Mouse (Mus musculus) NIH3T3 (cell line): ENCODE measurements around the gene Fgr.
"Not testable (repeated sequence)": the region's sequence is repeated elsewhere in the genome, so short reads cannot be mapped to it uniquely, and the experiment has no call there.

Source experiments
- DNase-seq: peaks from one replicate; pipeline ENCODE4 v3.0.0-alpha.2; 2012; ENCODE audit warnings: low read depth

Gene Fgr

GRCm38 (mm10) chr4:132983664-132984512, 10.0 kb downstream of the Fgr start:
- DNase-seq, result no peak

- DNase-seq, result no peak
These were observed 14.9 kb downstream of the Fgr start for GRCm38 (mm10) chr4:132988581-132989355.

- DNase-seq, result no peak
These were observed 19.7 kb downstream of the Fgr start for GRCm38 (mm10) chr4:132993553-132993952.

- no peak for DNase-seq
These were observed 23.8 kb downstream of the Fgr start for GRCm38 (mm10) chr4:132997469-132998237.

GRCm38 (mm10) chr4:133002896-133003295, 29.0 kb downstream of the Fgr start:
- DNase-seq, result no peak

- no peak for DNase-seq
These were observed 29.6 kb downstream of the Fgr start for GRCm38 (mm10) chr4:133003316-133004018.

GRCm38 (mm10) chr4:133005233-133005632, 31.3 kb downstream of the Fgr start:
- DNase-seq, result peak; percentile 87

- DNase-seq, result not testable (repeated sequence)
These were observed 32.1 kb downstream of the Fgr start for GRCm38 (mm10) chr4:133005885-133006451.

- no peak for DNase-seq
These were observed 33.9 kb downstream of the Fgr start for GRCm38 (mm10) chr4:133007513-133008380.

GRCm38 (mm10) chr4:133009131-133009530, 35.2 kb downstream of the Fgr start:
- DNase-seq, result peak; percentile 60

GRCm38 (mm10) chr4:133009676-133010075, 35.8 kb downstream of the Fgr start:
- no peak for DNase-seq

GRCm38 (mm10) chr4:133010611-133011010, 36.7 kb downstream of the Fgr start:
- DNase-seq, result no peak

GRCm38 (mm10) chr4:133011028-133011820, 37.3 kb downstream of the Fgr start, which contains the start of gene Ahdc1:
TSS of gene Ahdc1 (plus strand) at chr4:133011260.
- peak; percentile 93 for DNase-seq

- DNase-seq, result peak; percentile 64
These were observed 38.2 kb downstream of the Fgr start for GRCm38 (mm10) chr4:133011821-133012775.

- no peak for DNase-seq
These were observed 38.9 kb downstream of the Fgr start for GRCm38 (mm10) chr4:133012776-133013265.

- peak; percentile 54 for DNase-seq
These were observed 39.5 kb downstream of the Fgr start for GRCm38 (mm10) chr4:133013266-133013891.

GRCm38 (mm10) chr4:133014088-133014487, 40.2 kb downstream of the Fgr start:
- peak; percentile 11 for DNase-seq
